ENCODE assay signal across 25 mouse cellular contexts in genomic region chr10:59541466-59541865, GRCm38 (mm10).
DNase-seq lines count a peak whose midpoint lies in the region; ATAC-seq lines count a peak whose summit lies in the region.
"Had no signal": no experiment of that assay in that cellular context is flagged by ENCODE, and none has a peak within 500 bp of the region (broad histone marks: within the 10 kb centered on the region; RNA-seq: fewer than 3 reads in every experiment).

No protein-coding gene starts in this region.

- H3K36me3 ChIP-seq in megakaryocyte, embryonic 14.5 days (replicated peaks; ENCODE audit: low read length) = peaks cover 80% of the 10 kb centered on the region
- no peaks in the 10 kb centered on the region for H3K36me3 ChIP-seq in forebrain, embryonic 11.5 days (ENCODE audit: control insufficient read depth, insufficient read depth, low read length)
- H3K36me3 ChIP-seq: forebrain, embryonic 12.5 days had no signal

- H3K4me1 ChIP-seq in megakaryocyte, embryonic 14.5 days = peaks cover 90% of the 10 kb centered on the region
- peaks cover 10% of the 10 kb centered on the region for H3K4me1 ChIP-seq in forebrain, embryonic 11.5 days (replicated peaks; ENCODE audit: control insufficient read depth, insufficient read depth, low read length)

- no peak overlapping the region for H3K27ac ChIP-seq in forebrain, embryonic 11.5 days (ENCODE audit: low read depth, low read length)
- H3K27ac ChIP-seq: embryonic facial prominence, embryonic 15.5 days; forebrain, embryonic 12.5 days; gastrocnemius, adult 2 months; heart, embryonic 13.5 days; hindbrain, embryonic 12.5 days had no signal

- no peak overlapping the region for H3K9ac ChIP-seq in forebrain, embryonic 11.5 days (ENCODE audit: low read length)
- H3K9ac ChIP-seq: embryonic facial prominence, embryonic 15.5 days; forebrain, embryonic 12.5 days; heart, embryonic 13.5 days; hindbrain, embryonic 12.5 days had no signal

- H3K4me2 ChIP-seq in forebrain, embryonic 11.5 days (ENCODE audit: low read depth, low read length, severe bottlenecking) = no peak overlapping the region
- H3K4me2 ChIP-seq: embryonic facial prominence, embryonic 15.5 days; forebrain, embryonic 12.5 days; heart, embryonic 13.5 days; hindbrain, embryonic 12.5 days had no signal

- peak; percentile 22; the same call in 1 of the 2 replicates for ATAC-seq in cerebellum, adult (ENCODE audit: insufficient number of reproducible peaks, low FRiP score, low TSS enrichment)
- no peak for ATAC-seq in megakaryocyte, adult 5-6 weeks (ENCODE audit: poor library complexity, severe bottlenecking)
- no peak for ATAC-seq in forebrain, embryonic 11.5 days (replicated peaks; ENCODE audit: low FRiP score)
- ATAC-seq: CD4-positive, CD25-positive, alpha-beta regulatory T cell, adult 4 months; forebrain, embryonic 16.5 days; hindbrain, embryonic 16.5 days; inflammation-experienced regulatory T-cells, adult 6 months; intestine, postnatal 0 days had no signal

- no peaks in the 10 kb centered on the region for H3K27me3 ChIP-seq in megakaryocyte, embryonic 14.5 days (replicated peaks)
- no peaks in the 10 kb centered on the region for H3K27me3 ChIP-seq in forebrain, embryonic 11.5 days (ENCODE audit: control insufficient read depth, insufficient read depth, low read length)
- H3K27me3 ChIP-seq: embryonic facial prominence, embryonic 15.5 days; heart, embryonic 13.5 days; hindbrain, embryonic 12.5 days had no signal

- peak overlapping the region; percentile 39 for H3K4me3 ChIP-seq in megakaryocyte, embryonic 14.5 days (replicated peaks)
- H3K4me3 ChIP-seq in forebrain, embryonic 11.5 days (ENCODE audit: low read depth, low read length) = no peak overlapping the region
- H3K4me3 ChIP-seq: embryonic facial prominence, embryonic 15.5 days; erythroblast, embryonic 14.5 days; forebrain, embryonic 12.5 days; gastrocnemius, adult 2 months; heart, embryonic 13.5 days; hindbrain, embryonic 12.5 days had no signal

- peaks cover 7% of the 10 kb centered on the region; the same call in 1 of the 2 replicates for H3K9me3 ChIP-seq in megakaryocyte, embryonic 14.5 days
- H3K9me3 ChIP-seq in forebrain, embryonic 11.5 days (ENCODE audit: control insufficient read depth, low read length) = no peaks in the 10 kb centered on the region; the same call in 1 of the 2 replicates
- H3K9me3 ChIP-seq: embryonic facial prominence, embryonic 15.5 days had no signal

- 94% methylated on average over 11 of the region's 11 CpGs for WGBS in forebrain, embryonic 11.5 days

- DNase-seq in cerebellum, adult 11 months = no peak
- peak; percentile 65 for DNase-seq in cerebellum, adult 9-11 months
- peak; percentile 43 to 47 for DNase-seq in cerebellum, postnatal 36 days
- no peak for DNase-seq in adrenal gland, postnatal 14 days
- DNase-seq in forebrain, embryonic 11.5 days (ENCODE audit: low spot score) = no peak
- DNase-seq: adrenal gland, postnatal 10 days; B cell, adult 2 months; embryo, embryonic 11 days; gastrocnemius, adult 2 months; gastrocnemius, postnatal 25 days; heart, postnatal 4 days; kidney, adult 8-10 months had no signal

Comparison
In these comparisons a context has a peak if more than half of its experiments do, and no peak if none do; other contexts are left out.
1. DNase-seq: peak in cerebellum, adult 9-11 months (single experiment) and cerebellum, postnatal 36 days (2 of 2); none in cerebellum, adult 11 months (single experiment), adrenal gland, postnatal 14 days (single experiment) and forebrain, embryonic 11.5 days (single experiment).